In genomic region chr13:96132401-96132816, GRCm38 (mm10) we compare ENCODE assay signal across 8 mouse cellular contexts. TPM values are rescaled to one million over a fixed set of nuclear protein-coding genes. Genes with fewer than 3 reads are reported as not detected.
DNase-seq lines count a peak whose midpoint lies in the region; ATAC-seq lines count a peak whose summit lies in the region.

TSS of gene Sv2c (minus strand) at chr13:96132577.

- H3K4me3 ChIP-seq in forebrain, embryonic 16.5 days (replicated peaks; ENCODE audit: low read length), result peak within 1 kb of the TSS; percentile 59
- H3K4me3 ChIP-seq in intestine, embryonic 16.5 days (ENCODE audit: low read length), result peak within 1 kb of the TSS; percentile 39
- peak within 1 kb of the TSS; percentile 35 for H3K4me3 ChIP-seq in liver, embryonic 12.5 days

- ATAC-seq in forebrain, embryonic 16.5 days, result peak; percentile 70
- ATAC-seq in intestine, embryonic 16.5 days, result peak; percentile 73
- ATAC-seq in liver, embryonic 12.5 days, result no peak

- peaks cover 23% of the 10 kb centered on the region for H3K4me1 ChIP-seq in forebrain, embryonic 16.5 days (replicated peaks; ENCODE audit: control insufficient read depth, insufficient read depth, low read length)
- peaks cover 15% of the 10 kb centered on the region for H3K4me1 ChIP-seq in intestine, embryonic 16.5 days (ENCODE audit: control insufficient read depth, insufficient read depth, low read length)
- peaks cover 6% of the 10 kb centered on the region; the same call in 1 of the 2 replicates for H3K4me1 ChIP-seq in liver, embryonic 12.5 days

- DNase-seq in layer of hippocampus, adult 11-12 months (ENCODE audit: low spot score), result peak; percentile 35
- DNase-seq in layer of hippocampus, adult 9-10 months (ENCODE audit: low spot score), result no peak
- peak; percentile 10 for DNase-seq in c-Kit-positive CD71-negative TER-119-negative erythroid progenitor cells, embryonic 14.5 days (ENCODE audit: low read depth)
- DNase-seq in retina, postnatal 1 day, result peak; percentile 87
- no peak for DNase-seq in B cell, adult 2 months

- WGBS in forebrain, embryonic 16.5 days, result under 1% methylated on average over 36 of the region's 44 CpGs
- WGBS in intestine, embryonic 16.5 days, result under 1% methylated on average over 44 of the region's 44 CpGs
- WGBS in liver, embryonic 12.5 days (ENCODE audit: insufficient replicate concordance), result 1% methylated on average over 42 of the region's 44 CpGs

- H3K9me3 ChIP-seq in forebrain, embryonic 16.5 days (ENCODE audit: control insufficient read depth, low read length), result no peaks in the 10 kb centered on the region
- no peaks in the 10 kb centered on the region for H3K9me3 ChIP-seq in intestine, embryonic 16.5 days (ENCODE audit: control insufficient read depth, low read length)
- H3K9me3 ChIP-seq in liver, embryonic 12.5 days (replicated peaks), result no peaks in the 10 kb centered on the region

- peak within 1 kb of the TSS; percentile 47 for H3K9ac ChIP-seq in forebrain, embryonic 16.5 days (replicated peaks; ENCODE audit: low read depth, low read length)
- H3K9ac ChIP-seq in intestine, embryonic 16.5 days (ENCODE audit: low read depth, low read length), result peak within 1 kb of the TSS; percentile 55
- no peak within 1 kb of the TSS for H3K9ac ChIP-seq in liver, embryonic 12.5 days

- peaks cover 24% of the 10 kb centered on the region for H3K27me3 ChIP-seq in forebrain, embryonic 16.5 days (replicated peaks; ENCODE audit: control insufficient read depth, insufficient read depth, low read length)
- peaks cover 49% of the 10 kb centered on the region for H3K27me3 ChIP-seq in intestine, embryonic 16.5 days (replicated peaks; ENCODE audit: control insufficient read depth, insufficient read depth, low read length)
- H3K27me3 ChIP-seq in liver, embryonic 12.5 days (replicated peaks), result peaks cover 77% of the 10 kb centered on the region

- peak within 1 kb of the TSS; percentile 28; the same call in 1 of the 2 replicates for H3K27ac ChIP-seq in forebrain, embryonic 16.5 days (ENCODE audit: low read length)
- H3K27ac ChIP-seq in intestine, embryonic 16.5 days (ENCODE audit: low read length), result no peak within 1 kb of the TSS
- H3K27ac ChIP-seq in liver, embryonic 12.5 days, result no peak within 1 kb of the TSS

- no peaks in the 10 kb centered on the region for H3K36me3 ChIP-seq in forebrain, embryonic 16.5 days (ENCODE audit: control insufficient read depth, insufficient read depth)
- H3K36me3 ChIP-seq in intestine, embryonic 16.5 days (ENCODE audit: control insufficient read depth, insufficient read depth, low read length), result no peaks in the 10 kb centered on the region
- H3K36me3 ChIP-seq in liver, embryonic 12.5 days, result no peaks in the 10 kb centered on the region

- H3K4me2 ChIP-seq in forebrain, embryonic 16.5 days (ENCODE audit: low read length), result peak within 1 kb of the TSS; percentile 68
- peak within 1 kb of the TSS; percentile 64 for H3K4me2 ChIP-seq in intestine, embryonic 16.5 days (ENCODE audit: low read depth, low read length)
- peak within 1 kb of the TSS; percentile 53 for H3K4me2 ChIP-seq in liver, embryonic 12.5 days

RNA-seq across cellular contexts. Expression of gene Sv2c, which starts in this region (rescaled TPM):
- polyA plus RNA-seq in forebrain, embryonic 16.5 days (2015; fragmentation: Nextera tagmentation; extraction: Ambion mirVana), result 2.8 and 4.8 TPM in 2 replicates
- 1.1 and 1.8 TPM in 2 replicates for polyA plus RNA-seq in intestine, embryonic 16.5 days (2015; fragmentation: Nextera tagmentation; extraction: Ambion mirVana)
- 0.07 and 0.12 TPM in 2 replicates for polyA plus RNA-seq in liver, embryonic 12.5 days (2016; fragmentation: Nextera tagmentation; extraction: Ambion mirVana)

Comparison
In these comparisons a context has a peak if more than half of its experiments do, and no peak if none do; other contexts are left out.
1. DNase-seq: peak in layer of hippocampus, adult 11-12 months (single experiment), c-Kit-positive CD71-negative TER-119-negative erythroid progenitor cells, embryonic 14.5 days (single experiment) and retina, postnatal 1 day (single experiment); none in layer of hippocampus, adult 9-10 months (single experiment) and B cell, adult 2 months (0 of 2).
2. Peak in every context shown above with its lines, with median percentiles within 50 percentile points of each other: H3K4me2 ChIP-seq and H3K4me3 ChIP-seq.